Mouse (Mus musculus) adrenal gland (tissue): ENCODE measurements around the gene Olfr1023.

Source experiments
- intact Hi-C: fragments of 180-260 bp; cut with DNase I; formaldehyde crosslinking; loops from one replicate; pipeline ENCODE4 v1.15.1; 2025
- long read RNA-seq, 2 experiments: library from polyadenylated mRNA; unstranded; transcript quantifications; one replicate each; pipeline ENCODE4 v2.0.0; 2020; ENCODE audit warnings: borderline replicate concordance in 1 of 2; ENCODE audit not compliant: insufficient replicate concordance in 1 of 2

Gene Olfr1023
- long read RNA-seq, experiment 1: 0 reads
- long read RNA-seq, experiment 2: 0 reads

DNA sequence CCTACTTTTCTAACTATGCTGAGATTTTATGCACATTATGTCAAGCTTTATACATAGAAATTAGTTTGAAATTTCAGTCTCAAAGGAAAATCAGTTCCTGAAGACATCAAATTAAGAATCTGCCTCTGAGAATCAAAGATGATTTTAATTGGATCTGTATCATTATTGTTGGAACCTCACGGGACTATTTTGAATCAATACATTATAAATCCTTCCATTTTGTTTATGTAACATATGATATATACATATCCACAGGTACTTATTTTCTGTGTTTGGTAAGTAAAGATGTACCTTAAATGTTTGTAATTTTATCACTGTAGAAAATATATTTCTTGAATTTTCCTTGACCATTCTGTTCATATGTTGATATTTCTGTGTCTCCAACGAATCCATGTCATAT, at the start of gene Olfr1023:
Gene Olfr1023, plus strand, starts transcription at position 301 of the 400 bp plus-strand sequence.
- intact Hi-C loops: no loop called here

DNA sequence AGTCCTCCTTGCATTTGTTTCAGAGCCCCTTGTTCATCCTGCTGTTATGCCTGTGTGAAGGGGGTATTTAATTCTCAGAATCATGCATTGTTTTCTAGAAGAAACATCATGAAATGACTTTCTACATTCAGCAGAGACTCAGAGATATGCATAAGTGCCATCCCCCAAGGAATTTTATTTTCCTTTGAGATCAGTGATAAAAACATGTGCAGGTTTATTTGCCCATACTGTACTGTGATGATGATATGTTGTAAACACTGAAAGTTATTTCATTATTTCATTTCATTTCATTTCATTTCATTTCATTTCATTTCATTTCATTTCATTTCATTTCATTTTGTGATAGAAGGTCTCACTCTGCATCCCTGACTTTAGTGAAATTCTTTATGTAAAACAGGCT, 40.1 kb upstream of the Olfr1023 start, which contains the start of gene Olfr1019:
Gene Olfr1019, minus strand, starts transcription at position 101 of the 400 bp plus-strand sequence.
- intact Hi-C loops: no loop called here

DNA sequence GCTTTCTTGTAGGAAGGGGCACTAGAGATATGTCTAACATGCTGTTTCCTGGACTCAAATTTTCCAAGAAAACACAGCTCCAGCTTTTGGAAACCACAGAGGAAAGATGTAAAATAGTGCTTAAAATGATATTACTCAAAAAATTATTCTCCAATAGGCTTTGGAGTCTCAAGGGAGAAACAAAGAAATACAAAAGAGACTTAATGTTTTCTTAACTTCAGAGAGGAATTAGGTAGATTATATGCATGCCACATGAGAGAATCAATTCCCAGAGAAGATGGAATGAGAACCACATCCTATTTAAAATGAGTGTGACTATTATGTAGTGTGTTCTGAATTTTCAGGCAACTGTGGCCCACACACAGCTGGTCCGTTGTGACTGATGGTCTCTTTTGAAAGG, 38.7 kb upstream of the Olfr1023 start, which contains the start of gene Olfr1020:
Gene Olfr1020, plus strand, starts transcription at position 301 of the 400 bp plus-strand sequence.
- intact Hi-C loops: no loop called here

DNA sequence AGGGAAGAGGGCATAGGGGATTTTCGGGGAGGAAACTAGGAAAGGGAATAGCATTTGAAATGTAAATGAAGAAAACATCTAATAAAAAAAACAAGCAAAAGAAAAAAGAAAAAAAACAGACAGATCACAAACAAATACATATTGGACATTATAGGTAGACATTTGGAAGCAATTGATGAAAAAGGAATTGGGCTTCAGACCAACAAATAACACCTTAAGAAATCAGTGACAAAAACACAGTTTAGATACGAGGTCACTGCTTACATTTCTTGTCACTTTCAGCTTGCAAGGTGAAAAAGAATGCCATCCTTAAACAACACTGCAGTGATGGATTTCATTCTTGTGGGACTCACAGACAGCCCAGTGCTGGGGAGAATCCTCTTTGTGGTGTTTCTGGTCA, 17.1 kb upstream of the Olfr1023 start, which contains the start of gene Olfr1022:
Gene Olfr1022, plus strand, starts transcription at position 301 of the 400 bp plus-strand sequence.
- intact Hi-C loops: no loop called here

DNA sequence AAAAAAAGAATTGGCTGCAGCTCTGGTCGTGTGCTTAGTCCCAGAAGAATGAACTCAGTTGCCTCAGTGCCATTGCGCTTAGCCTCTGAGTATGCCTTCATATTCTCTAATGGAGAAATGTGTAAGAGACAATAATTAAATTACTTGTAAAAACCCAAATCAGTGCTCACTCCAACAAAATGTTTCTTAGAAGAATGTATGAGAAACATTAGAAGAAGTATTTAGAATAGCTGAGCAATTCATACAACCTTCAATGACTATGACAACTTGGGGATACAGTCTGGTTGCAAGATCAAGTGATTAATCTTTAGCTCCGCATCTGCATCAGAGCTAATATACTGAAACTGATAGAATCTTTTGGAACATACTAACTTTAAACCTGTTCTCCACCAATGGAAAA, 19.5 kb downstream of the Olfr1023 start, which contains the start of gene Olfr1024:
Gene Olfr1024, minus strand, starts transcription at position 101 of the 400 bp plus-strand sequence.
- intact Hi-C loops: no loop called here

DNA sequence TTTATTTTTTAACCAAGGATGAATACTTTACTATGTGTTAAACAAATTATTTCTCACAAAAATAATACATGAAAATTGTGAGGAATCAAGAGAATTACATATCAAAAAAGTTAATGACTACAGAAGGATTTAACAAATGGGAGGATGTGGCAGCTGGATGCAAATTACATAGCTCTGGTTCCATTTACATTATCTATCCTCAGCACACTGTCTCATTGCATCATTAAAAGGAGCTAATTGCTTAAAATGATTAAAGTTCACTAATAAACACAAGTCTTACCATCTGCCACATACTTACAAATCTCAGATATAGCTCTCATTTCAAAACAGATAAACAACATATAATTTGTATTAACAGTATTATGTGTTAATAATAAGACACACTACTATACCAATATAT, 27.8 kb downstream of the Olfr1023 start:
- intact Hi-C loops: no loop called here

DNA sequence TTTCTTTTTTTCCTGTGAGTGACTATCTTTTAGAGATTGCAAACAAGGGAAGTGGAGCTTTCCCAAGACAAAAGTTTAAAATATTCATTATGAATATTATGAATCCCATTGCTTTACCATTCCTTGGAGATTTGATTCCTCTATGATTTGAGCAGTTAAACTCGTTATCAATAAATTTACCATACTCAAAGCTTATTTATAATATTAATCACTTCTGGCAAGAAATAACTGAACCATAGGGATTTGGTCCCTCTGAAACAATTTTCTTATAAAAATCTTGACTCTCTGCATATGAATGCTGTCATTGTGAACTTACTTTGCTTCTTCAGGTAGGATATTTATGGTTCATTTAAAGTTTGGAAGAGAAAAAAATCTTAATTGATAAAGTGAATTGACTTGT, 29.5 kb downstream of the Olfr1023 start, which contains the start of gene Olfr1025-ps1:
Gene Olfr1025-ps1, plus strand, starts transcription at position 301 of the 400 bp plus-strand sequence.
- intact Hi-C loops: no loop called here

DNA sequence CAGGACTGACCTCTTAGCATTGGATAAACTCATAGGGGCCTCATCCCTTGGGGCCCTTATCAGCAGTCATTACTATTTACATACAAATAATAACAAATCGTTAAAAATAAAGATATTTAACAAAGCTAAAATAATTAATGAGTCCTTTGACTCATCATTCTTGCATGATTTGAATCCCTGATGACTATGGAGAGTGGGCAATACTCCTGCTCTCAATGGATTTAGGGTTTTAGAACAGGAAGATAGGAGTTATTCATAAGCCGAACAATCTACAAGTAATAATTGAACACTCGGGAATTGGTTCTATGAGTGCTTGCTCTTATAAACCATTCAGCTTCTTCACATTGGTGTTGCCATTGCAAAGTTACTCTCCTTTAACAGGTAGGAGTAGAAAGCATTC, 35.8 kb downstream of the Olfr1023 start, which contains the start of gene Olfr1026:
Gene Olfr1026, plus strand, starts transcription at position 301 of the 400 bp plus-strand sequence.
- intact Hi-C loops: no loop called here
